Mouse (Mus musculus) testis, adult 2 months (tissue): ENCODE measurements around the gene B230104I21Rik. TPM values are rescaled to one million over a fixed set of nuclear protein-coding genes. Genes with fewer than 3 reads are reported as not detected.

ENCODE experiments used
- H3K27ac ChIP-seq: fragments of 200-500 bp; 2 replicates; pipeline ENCODE4 v1.5.1; 2012; ENCODE audit warnings: low read depth, low read length; ENCODE audit not compliant: control insufficient read depth, insufficient read depth
- H3K27me3 ChIP-seq: fragments of 200-500 bp; 2 replicates; pipeline ENCODE4 v1.6.1; 2012; ENCODE audit warnings: mild to moderate bottlenecking, low read length, moderate library complexity; ENCODE audit not compliant: control insufficient read depth, insufficient read depth
- H3K36me3 ChIP-seq: fragments of 200-500 bp; 2 replicates; pipeline ENCODE4 v1.6.1; 2012; ENCODE audit warnings: mild to moderate bottlenecking, low read length; ENCODE audit not compliant: control insufficient read depth, insufficient read depth
- H3K4me1 ChIP-seq: fragments of 200-500 bp; 2 replicates; pipeline ENCODE4 v1.6.1; 2012; ENCODE audit warnings: low read length; ENCODE audit not compliant: control insufficient read depth, insufficient read depth
- H3K4me3 ChIP-seq: fragments of 200-500 bp; 2 replicates; pipeline ENCODE4 v1.5.1; 2012; ENCODE audit warnings: low read depth, mild to moderate bottlenecking, low read length, moderate library complexity, mixed read lengths; ENCODE audit not compliant: control insufficient read depth
- CTCF ChIP-seq: fragments of 200-500 bp; IDR thresholded peaks from 2 replicates; pipeline ENCODE4 v1.5.1; 2012; ENCODE audit warnings: low read depth, mild to moderate bottlenecking, inconsistent platforms, low read length, moderate library complexity; ENCODE audit not compliant: control insufficient read depth, insufficient read depth, insufficient replicate concordance
- POLR2A ChIP-seq: fragments of 200-500 bp; IDR thresholded peaks from 2 replicates; pipeline ENCODE4 v1.6.1; 2012; ENCODE audit warnings: low read depth, mild to moderate bottlenecking, inconsistent platforms, low read length, moderate library complexity; ENCODE audit not compliant: control insufficient read depth
- polyA plus RNA-seq: library from polyadenylated mRNA; depleted of rRNA; stranded (reverse); fragments of >200 nt; gene quantifications from 2 replicates; pipeline ENCODE4 v1.2.3, GENCODE M21; 2012; rRNA removed

The B230104I21Rik gene
- polyA plus RNA-seq: 0.34 and 0.57 TPM in 2 replicates

- peak within 1 kb of the TSS; percentile 49; the same call in 1 of the 2 replicates for H3K27ac ChIP-seq
- H3K27me3 ChIP-seq: no peaks in the 10 kb centered on the region
- TF ChIP-seq POLR2A (no peak), CTCF (no peak)
- peak within 1 kb of the TSS; percentile 68 for H3K4me3 ChIP-seq
- peaks cover 15% of the 10 kb centered on the region for H3K4me1 ChIP-seq
- no peaks in the 10 kb centered on the region for H3K36me3 ChIP-seq
Measured at GRCm38 (mm10) chr4:154335761-154336160, at the start of gene B230104I21Rik. Gene B230104I21Rik, plus strand, starts transcription at chr4:154336127.

GRCm38 (mm10) chr4:154293735-154294201 lies 42.2 kb upstream of the B230104I21Rik start:
- H3K27ac ChIP-seq: no peak overlapping the region
- no peaks in the 10 kb centered on the region for H3K36me3 ChIP-seq
- TF ChIP-seq POLR2A (no peak), CTCF (no peak)
- H3K4me1 ChIP-seq: no peaks in the 10 kb centered on the region
- H3K4me3 ChIP-seq: no peak overlapping the region
- H3K27me3 ChIP-seq: no peaks in the 10 kb centered on the region

- Histone ChIP-seq H3K36me3 (no peaks in the 10 kb centered on the region), H3K4me3 (no peak overlapping the region), H3K27ac (no peak overlapping the region), H3K4me1 (0 out of 2 replicates have a peak, but pooled peaks cover under 1% of the 10 kb centered on the region), H3K27me3 (no peaks in the 10 kb centered on the region)
- TF ChIP-seq POLR2A (no peak), CTCF (no peak)
Measured at GRCm38 (mm10) chr4:154294262-154294731, 41.6 kb upstream of the B230104I21Rik start.

GRCm38 (mm10) chr4:154297761-154298160 lies 38.2 kb upstream of the B230104I21Rik start:
- no peak for TF ChIP-seq POLR2A
- Histone ChIP-seq H3K36me3 (no peaks in the 10 kb centered on the region), H3K4me3 (no peak overlapping the region), H3K27ac (no peak overlapping the region), H3K4me1 (peaks cover 11% of the 10 kb centered on the region), H3K27me3 (peaks cover 2% of the 10 kb centered on the region; the same call in 1 of the 2 replicates)

- H3K4me3 ChIP-seq: peak overlapping the region; percentile 68
- peaks cover 2% of the 10 kb centered on the region; the same call in 1 of the 2 replicates for H3K27me3 ChIP-seq
- H3K36me3 ChIP-seq: no peaks in the 10 kb centered on the region
- TF ChIP-seq POLR2A (no peak), CTCF (no peak)
- no peak overlapping the region for H3K27ac ChIP-seq
- peaks cover 11% of the 10 kb centered on the region for H3K4me1 ChIP-seq
Measured at GRCm38 (mm10) chr4:154299541-154300271, 36.2 kb upstream of the B230104I21Rik start.

- TF ChIP-seq CTCF (peak; percentile 97), POLR2A (no peak)
- H3K4me3 ChIP-seq: no peak within 1 kb of the TSS
- no peaks in the 10 kb centered on the region for H3K36me3 ChIP-seq
- no peak within 1 kb of the TSS for H3K27ac ChIP-seq
- H3K4me1 ChIP-seq: peaks cover 11% of the 10 kb centered on the region
- H3K27me3 ChIP-seq: peaks cover 2% of the 10 kb centered on the region; the same call in 1 of the 2 replicates
Measured at GRCm38 (mm10) chr4:154301466-154301881, 34.5 kb upstream of the B230104I21Rik start, which contains the start of gene Arhgef16. Gene Arhgef16, minus strand, starts transcription at chr4:154301676.

- Histone ChIP-seq H3K27ac (no peak overlapping the region), H3K36me3 (no peaks in the 10 kb centered on the region), H3K27me3 (no peaks in the 10 kb centered on the region), H3K4me1 (no peaks in the 10 kb centered on the region), H3K4me3 (no peak overlapping the region)
- TF ChIP-seq POLR2A (no peak), CTCF (no peak)
Measured at GRCm38 (mm10) chr4:154309131-154309530, 26.8 kb upstream of the B230104I21Rik start.
